In the genomic region with DNA sequence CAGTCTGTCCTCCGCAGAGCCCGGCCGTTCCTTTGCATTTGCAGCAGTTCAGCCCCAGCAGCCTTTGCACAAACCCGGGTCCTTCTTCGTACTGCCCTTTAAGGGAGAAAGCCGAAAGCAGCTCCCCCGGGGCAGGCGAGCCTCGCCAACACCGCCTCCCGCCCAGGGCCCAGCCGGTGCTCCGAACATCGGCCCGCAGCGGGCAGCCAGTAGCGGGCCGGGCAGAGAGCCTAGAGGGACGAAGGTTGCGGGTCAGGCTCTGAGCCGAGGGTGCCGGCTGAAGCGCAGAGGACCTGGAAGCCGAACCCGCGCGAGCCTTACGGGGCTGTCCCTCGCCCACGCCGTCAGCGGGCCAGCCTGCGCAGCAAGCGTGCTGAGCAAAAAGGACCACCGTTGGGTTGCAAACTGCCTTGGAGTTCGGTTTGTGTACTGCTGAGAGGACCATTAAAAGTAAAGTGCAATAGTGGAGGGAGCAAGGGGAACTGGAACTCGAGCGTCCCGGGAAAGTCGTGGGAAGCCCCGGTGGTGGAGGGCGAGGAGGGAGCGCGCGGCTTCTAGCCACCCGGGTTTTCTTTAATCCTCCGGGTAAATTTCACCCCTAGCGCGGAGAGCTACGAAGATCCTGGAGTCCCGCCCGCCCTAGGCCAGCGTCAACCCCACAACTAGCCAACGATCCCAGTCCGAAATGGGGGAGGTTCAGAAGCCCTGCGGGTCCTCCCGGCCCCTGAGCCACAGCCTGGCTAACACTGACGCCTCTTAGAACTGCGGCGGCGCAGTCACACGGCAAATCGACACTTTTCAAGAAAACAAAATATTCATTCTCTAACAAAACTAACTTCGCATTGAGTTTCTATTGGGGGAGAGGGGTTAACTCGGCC, we compare ENCODE assay signal across 8 mouse cellular contexts. TPM values are rescaled to one million over a fixed set of nuclear protein-coding genes. Genes with fewer than 3 reads are reported as not detected.
DNase-seq lines count a peak whose midpoint lies in the region; ATAC-seq and TF ChIP-seq lines count a peak whose summit lies in the region.

No protein-coding gene starts in this region.

- in situ Hi-C loops in ES-E14 (cut with MboI; ENCODE audit: low sequenced_read_pairs in 2 of 2, unreplicated experiment in 2 of 2): loop anchor here in 1 of 2 experiments (10.0 to 25.0 kb wide), 2 partner anchors 807 to 1120 kb away; no protein-coding TSS in a partner anchor

- no peak overlapping the region for H3K27ac ChIP-seq in ES-E14 (ENCODE audit: insufficient read depth, low read depth, low read length, poor library complexity, severe bottlenecking)
- peak overlapping the region; percentile 95 for H3K27ac ChIP-seq in forebrain, embryonic 13.5 days
- H3K27ac ChIP-seq in small intestine, adult 2 months (ENCODE audit: insufficient read depth, low read depth, low read length): peak overlapping the region; percentile 35; the same call in 1 of the 2 replicates

- TF ChIP-seq CTCF in brain, embryonic 14.5 days (IDR thresholded peaks at IDR 0.05; ENCODE audit: borderline replicate concordance, extremely low read depth, insufficient read depth, insufficient read length): no peak
- no peak for TF ChIP-seq CTCF in small intestine, adult 2 months (IDR thresholded peaks at IDR 0.05; ENCODE audit: extremely low read depth, insufficient read length, insufficient replicate concordance, low read depth, low read length)

- DNase-seq in ES-E14 (ENCODE audit: low read depth, low spot score): peak; percentile 40
- peak; percentile 74 for DNase-seq in brain, embryonic 14.5 days (ENCODE audit: low read depth)
- DNase-seq in heart, postnatal 14 days: peak; percentile 72 to 76
- DNase-seq in kidney, postnatal 36 days: peak; percentile 59 to 83
- no peak for DNase-seq in natural killer cell, adult 2 months (ENCODE audit: low spot score in 2 of 2)

- intact Hi-C loops in heart, postnatal 14 days (cut with DNase I): loop anchor here (5.0 to 10.0 kb wide), 5 partner anchors 185 to 610 kb away; no protein-coding TSS in a partner anchor

- WGBS in forebrain, embryonic 13.5 days: under 1% methylated on average over 65 of the region's 65 CpGs
- under 1% methylated on average over 65 of the region's 65 CpGs for WGBS in small intestine, adult 2 months

- H3K4me2 ChIP-seq in forebrain, embryonic 13.5 days: peak overlapping the region; percentile 99

- 0 out of 2 replicates have a peak, but pooled peaks have one; percentile 25 for ATAC-seq in forebrain, embryonic 13.5 days

- peaks cover 0 to 7% of the 10 kb centered on the region in 2 experiments; a peak in 1 of 4 replicates for H3K4me1 ChIP-seq in ES-E14 (ENCODE audit: control insufficient read depth in 2 of 2, insufficient read depth in 2 of 2, low read length in 2 of 2, poor library complexity in 1 of 2)
- peaks cover 73% of the 10 kb centered on the region for H3K4me1 ChIP-seq in forebrain, embryonic 13.5 days
- peaks cover 36% of the 10 kb centered on the region for H3K4me1 ChIP-seq in megakaryocyte, embryonic 14.5 days
- H3K4me1 ChIP-seq in small intestine, adult 2 months (ENCODE audit: control insufficient read depth, insufficient read depth, insufficient read length, low read length): peaks cover 3% of the 10 kb centered on the region; the same call in 1 of the 2 replicates

- H3K9me3 ChIP-seq in ES-E14 (ENCODE audit: control insufficient read depth, insufficient read depth, low read depth, low read length): no peaks in the 10 kb centered on the region
- no peaks in the 10 kb centered on the region for H3K9me3 ChIP-seq in forebrain, embryonic 13.5 days (replicated peaks)
- H3K9me3 ChIP-seq in megakaryocyte, embryonic 14.5 days: no peaks in the 10 kb centered on the region

- peaks cover 16% of the 10 kb centered on the region for H3K27me3 ChIP-seq in forebrain, embryonic 13.5 days
- H3K27me3 ChIP-seq in megakaryocyte, embryonic 14.5 days (replicated peaks): peaks cover 80% of the 10 kb centered on the region
- H3K27me3 ChIP-seq in small intestine, adult 2 months (ENCODE audit: control insufficient read depth, insufficient read depth, low read length): peaks cover 24% of the 10 kb centered on the region

- H3K9ac ChIP-seq in ES-E14 (ENCODE audit: insufficient read depth, low read depth, low read length, poor library complexity, severe bottlenecking): peak overlapping the region; percentile 19; the same call in 1 of the 2 replicates
- peak overlapping the region; percentile 99 for H3K9ac ChIP-seq in forebrain, embryonic 13.5 days

- H3K4me3 ChIP-seq in ES-E14 (ENCODE audit: insufficient read depth in 1 of 2, low read depth in 1 of 2, low read length in 2 of 2, poor library complexity in 1 of 2, severe bottlenecking in 1 of 2): peak overlapping the region; percentile 53 to 61
- peak overlapping the region; percentile 75 for H3K4me3 ChIP-seq in forebrain, embryonic 13.5 days
- H3K4me3 ChIP-seq in megakaryocyte, embryonic 14.5 days (replicated peaks): peak overlapping the region; percentile 91
- peak overlapping the region; percentile 72 for H3K4me3 ChIP-seq in small intestine, adult 2 months (ENCODE audit: low read depth, low read length)

- no peaks in the 10 kb centered on the region for H3K36me3 ChIP-seq in ES-E14 (ENCODE audit: control insufficient read depth, insufficient read depth, low read length, poor library complexity, severe bottlenecking)
- no peaks in the 10 kb centered on the region for H3K36me3 ChIP-seq in forebrain, embryonic 13.5 days (ENCODE audit: poor library complexity, severe bottlenecking)
- H3K36me3 ChIP-seq in megakaryocyte, embryonic 14.5 days (replicated peaks; ENCODE audit: low read length): no peaks in the 10 kb centered on the region
- no peaks in the 10 kb centered on the region for H3K36me3 ChIP-seq in small intestine, adult 2 months (ENCODE audit: control insufficient read depth, insufficient read depth, low read length)

- 0 out of 2 replicates have a peak, but pooled peaks have one; percentile 13 for TF ChIP-seq POLR2A in brain, embryonic 14.5 days (IDR thresholded peaks at IDR 0.05; ENCODE audit: borderline replicate concordance, extremely low read depth, insufficient read depth, insufficient read length, poor library complexity, severe bottlenecking)
- no peak for TF ChIP-seq POLR2A in small intestine, adult 2 months (IDR thresholded peaks at IDR 0.05; ENCODE audit: low read depth, low read length)

TF ChIP-seq in ES-E14, 5 proteins besides CTCF, POLR2A, EP300 and RAD21:
- no peak for TF ChIP-seq CHD2 (IDR thresholded peaks at IDR 0.05; ENCODE audit: low read depth, low read length)
- TF ChIP-seq MAFK (IDR thresholded peaks at IDR 0.05; ENCODE audit: insufficient read depth, low read depth, low read length): no peak
- no peak for TF ChIP-seq ZNF384 (IDR thresholded peaks at IDR 0.05; ENCODE audit: low read depth, low read length)
- no peak for TF ChIP-seq HCFC1 (IDR thresholded peaks at IDR 0.05; ENCODE audit: borderline replicate concordance, insufficient read depth, low read length)
- no peak for TF ChIP-seq ZC3H11A (IDR thresholded peaks at IDR 0.05; ENCODE audit: borderline replicate concordance, low read depth, low read length)

RNA-seq across cellular contexts. Expression of gene Sox6, which starts 6.6 kb away (rescaled TPM):
- total RNA-seq in ES-E14 (2012; rRNA removed): 0.48 and 1.2 TPM in 2 replicates
- 19.9 and 23.1 TPM in 2 replicates for polyA plus RNA-seq in brain, embryonic 14.5 days (2012; rRNA removed)
- 143 and 149 TPM in 2 replicates for polyA plus RNA-seq in forebrain, embryonic 13.5 days (2015; fragmentation: Nextera tagmentation; extraction: Ambion mirVana)
- total RNA-seq in heart, postnatal 14 days (2021): 10 to 100 TPM; 27.1 to 32.5 TPM
- polyA plus RNA-seq in megakaryocyte, embryonic 14.5 days (2012; ENCODE audit: insufficient read depth, low replicate concordance): 0.17 TPM in 1 of 2 replicates, not detected in the other
- polyA plus RNA-seq in small intestine, adult 2 months (2012; rRNA removed): 4.2 and 17.6 TPM in 2 replicates

RNA-seq across cellular contexts. Expression of gene 1110004F10Rik, which starts 7.2 kb away (rescaled TPM):
- total RNA-seq in ES-E14 (2012; rRNA removed): 61.1 and 102 TPM in 2 replicates
- 197 and 225 TPM in 2 replicates for polyA plus RNA-seq in brain, embryonic 14.5 days (2012; rRNA removed)
- polyA plus RNA-seq in forebrain, embryonic 13.5 days (2015; fragmentation: Nextera tagmentation; extraction: Ambion mirVana): 372 and 377 TPM in 2 replicates
- total RNA-seq in heart, postnatal 14 days (2021): 10 to 100 TPM; 51.3 to 52.1 TPM
- 10.6 and 59.4 TPM in 2 replicates for polyA plus RNA-seq in megakaryocyte, embryonic 14.5 days (2012; ENCODE audit: insufficient read depth, low replicate concordance)
- polyA plus RNA-seq in small intestine, adult 2 months (2012; rRNA removed): 7.1 and 18.4 TPM in 2 replicates

RNA-seq across cellular contexts. Expression of gene Gm4353, which starts 52.5 kb away (rescaled TPM):
- total RNA-seq in ES-E14 (2012; rRNA removed): 1.8 and 4.2 TPM in 2 replicates
- polyA plus RNA-seq in brain, embryonic 14.5 days (2012; rRNA removed): 0.93 and 1.7 TPM in 2 replicates
- 0.57 and 1.6 TPM in 2 replicates for polyA plus RNA-seq in forebrain, embryonic 13.5 days (2015; fragmentation: Nextera tagmentation; extraction: Ambion mirVana)
- 1 to 10 TPM in 1 of 2 experiments, under 1 TPM in 1; 0.93 to 2.0 TPM for total RNA-seq in heart, postnatal 14 days (2021)
- 0.82 TPM in 1 of 2 replicates, not detected in the other for polyA plus RNA-seq in megakaryocyte, embryonic 14.5 days (2012; ENCODE audit: insufficient read depth, low replicate concordance)
- 0.18 and 0.56 TPM in 2 replicates for polyA plus RNA-seq in small intestine, adult 2 months (2012; rRNA removed)

Comparison
In these comparisons a context has a peak if more than half of its experiments do, and no peak if none do; other contexts are left out.
1. DNase-seq: peak in ES-E14 (single experiment), brain, embryonic 14.5 days (single experiment), heart, postnatal 14 days (2 of 2) and kidney, postnatal 36 days (2 of 2); none in natural killer cell, adult 2 months (0 of 2).
2. Peak in every context shown above with its lines, with median percentiles within 50 percentile points of each other: H3K4me3 ChIP-seq.